In the genomic region with DNA sequence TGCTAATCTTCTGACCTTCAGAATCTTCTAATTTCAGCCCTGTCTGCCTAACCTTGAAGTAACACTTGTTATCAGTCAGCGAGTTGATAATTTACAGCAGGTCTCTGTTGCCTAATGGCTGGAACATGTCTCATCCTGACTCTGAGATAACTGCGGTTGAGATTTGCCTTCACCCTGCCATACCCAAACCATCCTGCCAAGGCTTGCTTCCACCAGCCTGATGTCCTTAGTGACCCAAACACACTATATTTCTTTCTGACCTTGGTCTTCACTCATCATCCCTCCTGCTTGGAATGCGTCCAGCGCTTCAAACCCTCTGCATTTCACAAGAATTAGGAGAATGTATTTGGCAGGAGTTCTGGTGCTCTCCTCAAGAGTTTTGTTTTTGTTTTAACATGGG, we compare ENCODE assay signal across 11 mouse cellular contexts. TPM values are rescaled to one million over a fixed set of nuclear protein-coding genes. Genes with fewer than 3 reads are reported as not detected.
DNase-seq lines count a peak whose midpoint lies in the region; ATAC-seq and TF ChIP-seq lines count a peak whose summit lies in the region.
"Had no signal": no experiment of that assay in that cellular context is flagged by ENCODE, and none has a peak within 500 bp of the region (broad histone marks: within the 10 kb centered on the region; RNA-seq: fewer than 3 reads in every experiment).

No protein-coding gene starts in this region.

- no peak for TF ChIP-seq CTCF in kidney, adult 2 months (conservative IDR thresholded peaks at IDR 0.05; ENCODE audit: insufficient read depth, insufficient read length, low read depth, low read length)
- no peak for TF ChIP-seq CTCF in layer of hippocampus, adult 2 months (conservative IDR thresholded peaks at IDR 0.05)

- no peak for TF ChIP-seq POLR2A in kidney, adult 2 months (IDR thresholded peaks at IDR 0.05; ENCODE audit: low read depth, low read length)

- ATAC-seq in heart, embryonic 12.5 days (ENCODE audit: insufficient number of reproducible peaks, low FRiP score), result no peak
- peak; percentile 39 for ATAC-seq in liver, embryonic 16.5 days (ENCODE audit: low read depth)
- no peak for ATAC-seq in midbrain, embryonic 14.5 days (ENCODE audit: low FRiP score, low TSS enrichment)

- no peaks in the 10 kb centered on the region for H3K27me3 ChIP-seq in kidney, adult 2 months (replicated peaks; ENCODE audit: control insufficient read depth, insufficient read depth, low read length)
- no peaks in the 10 kb centered on the region for H3K27me3 ChIP-seq in heart, embryonic 12.5 days (replicated peaks)
- H3K27me3 ChIP-seq in liver, embryonic 16.5 days (ENCODE audit: control insufficient read depth, insufficient read depth, low read depth, low read length), result no peaks in the 10 kb centered on the region
- H3K27me3 ChIP-seq in midbrain, embryonic 14.5 days (ENCODE audit: control insufficient read depth, insufficient read depth, low read length), result no peaks in the 10 kb centered on the region
- H3K27me3 ChIP-seq: hindbrain, embryonic 12.5 days had no signal

- WGBS in kidney, adult 2 months, result 47% methylated on average over 4 of the region's 4 CpGs
- WGBS in heart, embryonic 12.5 days, result 27% methylated on average over 4 of the region's 4 CpGs
- WGBS in liver, embryonic 16.5 days (ENCODE audit: insufficient replicate concordance), result 57% methylated on average over 4 of the region's 4 CpGs
- WGBS in midbrain, embryonic 14.5 days, result 83% methylated on average over 4 of the region's 4 CpGs

- DNase-seq in kidney, adult 2 months, result peak; percentile 15
- no peak for DNase-seq in kidney, postnatal 14 days
- peak; percentile 71 for DNase-seq in Muller cell, postnatal 12 days (ENCODE audit: inconsistent ontology term)
- DNase-seq in layer of hippocampus, adult 2 months (ENCODE audit: low spot score in 2 of 2), result no peak
- no peak for DNase-seq in retina, embryonic 14.5 days (ENCODE audit: low spot score)
- no peak for DNase-seq in midbrain, embryonic 14.5 days
- DNase-seq: B cell, adult 2 months had no signal

- H3K4me2 ChIP-seq in heart, embryonic 12.5 days, result peak overlapping the region; percentile 21; the same call in 1 of the 2 replicates
- no peak overlapping the region for H3K4me2 ChIP-seq in liver, embryonic 16.5 days (ENCODE audit: low read depth, low read length)
- H3K4me2 ChIP-seq in midbrain, embryonic 14.5 days (ENCODE audit: low read length), result no peak overlapping the region
- H3K4me2 ChIP-seq: hindbrain, embryonic 12.5 days had no signal

- no peak overlapping the region for H3K9ac ChIP-seq in heart, embryonic 12.5 days
- H3K9ac ChIP-seq in liver, embryonic 16.5 days (ENCODE audit: low read depth, low read length), result no peak overlapping the region
- H3K9ac ChIP-seq in midbrain, embryonic 14.5 days (replicated peaks; ENCODE audit: low read length), result no peak overlapping the region
- H3K9ac ChIP-seq: hindbrain, embryonic 12.5 days had no signal

- no peak overlapping the region for H3K4me3 ChIP-seq in kidney, adult 2 months (ENCODE audit: insufficient read depth, low read depth, low read length)
- H3K4me3 ChIP-seq in heart, embryonic 12.5 days, result no peak overlapping the region
- no peak overlapping the region for H3K4me3 ChIP-seq in liver, embryonic 16.5 days (ENCODE audit: low read depth, low read length)
- H3K4me3 ChIP-seq in layer of hippocampus, adult 2 months, result no peak overlapping the region
- no peak overlapping the region for H3K4me3 ChIP-seq in midbrain, embryonic 14.5 days (replicated peaks; ENCODE audit: low read depth, low read length)
- H3K4me3 ChIP-seq: erythroblast, embryonic 14.5 days; hindbrain, embryonic 12.5 days had no signal

- H3K4me1 ChIP-seq in kidney, adult 2 months (ENCODE audit: control insufficient read depth, insufficient read depth, low read length), result peaks cover 4% of the 10 kb centered on the region; the same call in 1 of the 2 replicates
- peaks cover 23% of the 10 kb centered on the region for H3K4me1 ChIP-seq in heart, embryonic 12.5 days (replicated peaks)
- H3K4me1 ChIP-seq in liver, embryonic 16.5 days (ENCODE audit: control insufficient read depth, low read depth, low read length), result peaks cover 2% of the 10 kb centered on the region; the same call in 1 of the 2 replicates
- H3K4me1 ChIP-seq in midbrain, embryonic 14.5 days (ENCODE audit: control insufficient read depth, insufficient read depth, low read length), result no peaks in the 10 kb centered on the region
- H3K4me1 ChIP-seq: hindbrain, embryonic 12.5 days had no signal

- H3K9me3 ChIP-seq in heart, embryonic 12.5 days (replicated peaks), result peaks cover 7% of the 10 kb centered on the region; the same call in 1 of the 2 replicates
- no peaks in the 10 kb centered on the region for H3K9me3 ChIP-seq in liver, embryonic 16.5 days (replicated peaks; ENCODE audit: control insufficient read depth, low read length)
- no peaks in the 10 kb centered on the region for H3K9me3 ChIP-seq in midbrain, embryonic 14.5 days (ENCODE audit: control insufficient read depth, low read length)
- H3K9me3 ChIP-seq: hindbrain, embryonic 12.5 days had no signal

- no peak overlapping the region for H3K27ac ChIP-seq in kidney, adult 2 months (ENCODE audit: insufficient read depth, low read depth, low read length)
- peak overlapping the region; percentile 22 for H3K27ac ChIP-seq in heart, embryonic 12.5 days (ENCODE audit: poor library complexity, severe bottlenecking)
- no peak overlapping the region for H3K27ac ChIP-seq in liver, embryonic 16.5 days (ENCODE audit: low read length)
- H3K27ac ChIP-seq in layer of hippocampus, adult 2 months, result no peak overlapping the region
- no peak overlapping the region for H3K27ac ChIP-seq in midbrain, embryonic 14.5 days (replicated peaks; ENCODE audit: low read depth, low read length)
- H3K27ac ChIP-seq: hindbrain, embryonic 12.5 days had no signal

- no peaks in the 10 kb centered on the region for H3K36me3 ChIP-seq in kidney, adult 2 months (ENCODE audit: control insufficient read depth, insufficient read depth, low read length)
- H3K36me3 ChIP-seq in heart, embryonic 12.5 days, result peaks cover 13% of the 10 kb centered on the region
- H3K36me3 ChIP-seq in liver, embryonic 16.5 days (ENCODE audit: control insufficient read depth, insufficient read depth), result no peaks in the 10 kb centered on the region
- H3K36me3 ChIP-seq in midbrain, embryonic 14.5 days (ENCODE audit: control insufficient read depth, insufficient read depth, low read length), result peaks cover 14% of the 10 kb centered on the region

RNA-seq across cellular contexts. Expression of a gene that starts 6.5 kb away (rescaled TPM):
- 77.3 and 79.7 TPM in 2 replicates for polyA plus RNA-seq in kidney, adult 2 months (2012; rRNA removed)
- polyA plus RNA-seq in heart, embryonic 12.5 days (2016; fragmentation: Nextera tagmentation; extraction: Ambion mirVana), result 1.9 and 3.6 TPM in 2 replicates
- 4.6 and 5.3 TPM in 2 replicates for polyA plus RNA-seq in liver, embryonic 16.5 days (2015; fragmentation: Nextera tagmentation; extraction: Ambion mirVana)
- total RNA-seq in layer of hippocampus, adult 2 months (2021), result 1 to 10 TPM; 4.1 to 5.6 TPM
- polyA plus RNA-seq in midbrain, embryonic 14.5 days (2014; fragmentation: Nextera tagmentation; extraction: Ambion mirVana), result 5.7 and 6.2 TPM in 2 replicates
- polyA plus RNA-seq: erythroblast, embryonic 14.5 days had no signal

RNA-seq across cellular contexts. Expression of a gene that starts 12.2 kb away (rescaled TPM):
- 88.7 and 106 TPM in 2 replicates for polyA plus RNA-seq in kidney, adult 2 months (2012; rRNA removed)
- 70.7 and 71.0 TPM in 2 replicates for polyA plus RNA-seq in heart, embryonic 12.5 days (2016; fragmentation: Nextera tagmentation; extraction: Ambion mirVana)
- polyA plus RNA-seq in liver, embryonic 16.5 days (2015; fragmentation: Nextera tagmentation; extraction: Ambion mirVana), result 33.8 and 34.2 TPM in 2 replicates
- total RNA-seq in layer of hippocampus, adult 2 months (2021), result 1 to 10 TPM; 5.7 to 6.9 TPM
- polyA plus RNA-seq in midbrain, embryonic 14.5 days (2014; fragmentation: Nextera tagmentation; extraction: Ambion mirVana), result 3.3 and 8.1 TPM in 2 replicates
- polyA plus RNA-seq: erythroblast, embryonic 14.5 days had no signal

RNA-seq across cellular contexts. Expression of a gene that starts 14.0 kb away (rescaled TPM):
- 56.8 and 59.0 TPM in 2 replicates for polyA plus RNA-seq in kidney, adult 2 months (2012; rRNA removed)
- polyA plus RNA-seq in heart, embryonic 12.5 days (2016; fragmentation: Nextera tagmentation; extraction: Ambion mirVana), result 62.7 and 65.1 TPM in 2 replicates
- 15.9 and 19.3 TPM in 2 replicates for polyA plus RNA-seq in liver, embryonic 16.5 days (2015; fragmentation: Nextera tagmentation; extraction: Ambion mirVana)
- total RNA-seq in layer of hippocampus, adult 2 months (2021), result 100 to 1,000 TPM; 126 to 128 TPM
- polyA plus RNA-seq in midbrain, embryonic 14.5 days (2014; fragmentation: Nextera tagmentation; extraction: Ambion mirVana), result 207 and 236 TPM in 2 replicates

RNA-seq across cellular contexts. Expression of a gene that starts 36.4 kb away (rescaled TPM):
- 1.6 and 4.8 TPM in 2 replicates for polyA plus RNA-seq in kidney, adult 2 months (2012; rRNA removed)
- 0.30 and 0.68 TPM in 2 replicates for polyA plus RNA-seq in heart, embryonic 12.5 days (2016; fragmentation: Nextera tagmentation; extraction: Ambion mirVana)
- 5.3 and 5.8 TPM in 2 replicates for polyA plus RNA-seq in liver, embryonic 16.5 days (2015; fragmentation: Nextera tagmentation; extraction: Ambion mirVana)
- total RNA-seq in layer of hippocampus, adult 2 months (2021), result 1 to 10 TPM; 1.9 to 2.2 TPM
- 0.09 and 0.42 TPM in 2 replicates for polyA plus RNA-seq in midbrain, embryonic 14.5 days (2014; fragmentation: Nextera tagmentation; extraction: Ambion mirVana)

RNA-seq across cellular contexts. Expression of a gene that starts 55.2 kb away (rescaled TPM):
- 2.3 TPM in 2 replicates for polyA plus RNA-seq in kidney, adult 2 months (2012; rRNA removed)
- 0.17 and 0.52 TPM in 2 replicates for polyA plus RNA-seq in heart, embryonic 12.5 days (2016; fragmentation: Nextera tagmentation; extraction: Ambion mirVana)
- polyA plus RNA-seq in liver, embryonic 16.5 days (2015; fragmentation: Nextera tagmentation; extraction: Ambion mirVana), result 0.09 and 0.13 TPM in 2 replicates
- 1 to 10 TPM; 5.1 to 6.1 TPM for total RNA-seq in layer of hippocampus, adult 2 months (2021)
- 1.4 and 1.6 TPM in 2 replicates for polyA plus RNA-seq in midbrain, embryonic 14.5 days (2014; fragmentation: Nextera tagmentation; extraction: Ambion mirVana)
- polyA plus RNA-seq: erythroblast, embryonic 14.5 days had no signal

Comparison
In these comparisons a context has a peak if more than half of its experiments do, and no peak if none do; other contexts are left out.
1. DNase-seq: peak in kidney, adult 2 months (single experiment) and Muller cell, postnatal 12 days (single experiment); none in kidney, postnatal 14 days (single experiment), layer of hippocampus, adult 2 months (0 of 2), retina, embryonic 14.5 days (single experiment) and midbrain, embryonic 14.5 days (single experiment).
2. RNA of a gene that starts 6.5 kb away (polyA plus RNA-seq): 77.3 to 79.7 TPM in kidney, adult 2 months; 5.7 to 6.2 TPM in midbrain, embryonic 14.5 days, 4.6 to 5.3 TPM in liver, embryonic 16.5 days and 1.9 to 3.6 TPM in heart, embryonic 12.5 days; every median in the first group is over 10 times any median in the second.